Mouse (Mus musculus): ENCODE measurements around the gene Ptprn2. TPM values are rescaled to one million over a fixed set of nuclear protein-coding genes. Genes with fewer than 3 reads are reported as not detected.

Ptprn2 gene
- polyA plus RNA-seq, 1 experiment = not detected

DNA sequence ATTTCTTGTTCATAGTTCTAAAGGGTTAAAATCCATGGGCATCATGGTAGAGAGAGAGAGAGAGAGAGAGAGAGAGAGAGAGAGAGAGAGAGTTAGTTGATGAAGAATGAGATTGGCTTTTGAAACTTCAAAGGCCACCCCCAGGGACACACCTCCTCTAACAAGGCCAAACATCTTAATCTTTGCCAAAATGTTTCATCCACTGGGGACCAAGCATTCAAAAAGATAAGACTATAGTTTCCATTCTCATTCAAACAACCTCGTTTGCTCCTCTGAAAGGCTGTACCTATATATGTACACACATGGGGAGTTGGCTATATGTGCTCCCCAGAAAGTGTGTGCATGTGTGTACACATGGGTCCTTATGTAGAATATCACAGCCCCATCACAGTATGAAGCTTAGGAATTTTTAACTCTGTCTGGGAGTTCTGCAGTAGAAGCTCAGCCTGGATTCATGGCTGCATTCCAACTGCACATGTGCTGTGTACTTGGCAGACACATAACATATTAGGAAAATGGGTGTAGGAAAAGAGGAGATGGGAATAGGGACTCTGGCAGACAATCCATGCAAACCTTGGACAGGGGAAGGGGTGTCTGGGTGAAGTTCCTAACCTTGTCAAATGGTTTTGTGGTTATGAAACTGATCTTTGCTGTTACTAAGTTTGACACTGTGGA lies 600.3 kb downstream of the Ptprn2 start:
- TF ChIP-seq GATA1 (IDR thresholded peaks at IDR 0.05; ENCODE audit: low read length) = no peak

DNA sequence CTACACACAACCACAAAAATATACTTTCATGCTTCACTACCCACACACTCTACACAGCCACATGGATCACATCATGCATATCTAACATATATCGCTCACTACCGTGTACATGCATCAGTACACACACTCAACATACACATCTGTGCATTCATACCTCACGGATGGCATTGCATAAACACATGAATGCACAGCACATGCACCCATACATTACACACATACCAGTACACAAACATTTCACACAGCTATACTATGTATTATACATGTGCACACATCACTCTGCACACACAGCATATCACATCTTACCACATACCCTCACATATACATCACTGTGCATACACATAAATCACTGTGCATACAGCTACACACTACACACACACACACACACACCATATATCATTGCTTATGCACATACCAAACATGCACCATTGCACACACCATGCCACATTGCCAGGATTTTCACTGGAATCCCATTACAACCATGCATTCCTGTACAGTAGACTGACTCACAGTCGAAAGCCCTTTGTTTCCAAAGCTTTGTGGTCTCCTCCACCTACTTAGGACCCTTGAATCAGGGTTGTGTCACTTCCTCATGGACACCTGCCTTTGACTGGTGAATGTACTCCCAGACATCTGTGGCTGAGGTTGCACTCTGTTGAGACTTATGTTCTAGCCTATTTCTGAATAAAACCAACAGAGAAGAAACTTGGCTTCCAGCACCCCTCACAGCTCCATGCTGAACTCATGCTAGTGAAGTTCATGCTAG lies 607.0 kb downstream of the Ptprn2 start:
- TF ChIP-seq GATA1 (IDR thresholded peaks at IDR 0.05; ENCODE audit: low read length) = no peak

DNA sequence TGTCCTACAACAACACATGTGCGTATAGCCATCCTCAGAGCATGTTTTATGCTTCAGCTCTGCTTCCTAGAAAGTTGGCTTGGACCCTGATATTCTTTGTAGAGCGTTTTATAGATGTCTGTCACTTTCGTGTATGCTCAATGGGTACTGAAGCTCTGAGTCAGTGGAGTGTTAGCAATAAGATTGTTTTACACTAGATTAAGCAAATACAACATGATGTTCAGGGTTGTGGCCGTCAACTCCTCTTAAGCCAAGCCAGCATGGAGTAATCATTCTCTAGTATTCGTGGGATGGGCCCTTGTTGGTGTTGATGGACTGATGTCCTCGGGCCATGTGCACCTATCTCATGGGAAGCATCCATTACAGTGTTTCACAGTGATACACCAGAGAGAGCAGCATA lies 610.4 kb downstream of the Ptprn2 start:
- no peak for TF ChIP-seq GATA1 (IDR thresholded peaks at IDR 0.05; ENCODE audit: low read length)

DNA sequence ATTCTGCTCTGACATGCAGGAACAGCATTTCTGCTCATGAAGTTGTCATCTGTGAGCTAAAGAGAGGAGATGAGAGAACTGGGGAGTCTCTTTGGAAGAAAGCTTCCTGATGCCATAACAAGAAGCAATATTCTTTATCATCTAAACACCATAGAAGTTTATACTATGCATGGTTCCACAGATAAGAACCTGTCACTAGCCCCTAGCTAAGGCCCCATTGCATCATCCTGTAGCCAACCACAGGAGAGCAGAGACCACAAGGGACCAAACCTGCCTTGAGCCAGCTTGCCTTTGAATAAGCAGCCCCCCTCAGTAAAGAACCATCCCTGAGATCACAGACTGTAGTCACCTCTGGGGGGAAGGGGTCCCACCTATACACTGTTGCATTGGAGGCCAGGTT lies 612.8 kb downstream of the Ptprn2 start:
- TF ChIP-seq GATA1 (IDR thresholded peaks at IDR 0.05; ENCODE audit: low read length) = no peak

DNA sequence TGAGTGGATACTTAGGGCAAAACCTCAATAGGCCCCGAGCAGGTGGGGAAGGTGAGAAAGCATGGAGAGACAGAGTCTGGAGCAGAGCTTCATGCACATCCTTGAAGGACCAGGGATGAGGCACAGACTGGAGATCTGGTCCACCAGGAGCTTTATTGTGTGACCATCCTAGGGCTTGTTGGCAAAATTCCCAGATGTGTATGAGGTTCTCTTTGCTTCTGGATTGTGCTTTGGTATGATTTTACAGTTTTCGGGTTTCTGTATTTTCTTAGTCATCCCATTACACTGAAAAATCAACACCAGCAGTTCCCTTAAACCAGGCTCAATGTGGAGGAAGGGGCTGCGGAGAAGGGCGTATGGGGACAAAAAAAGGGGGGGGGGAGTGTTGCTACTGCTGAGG lies 621.2 kb downstream of the Ptprn2 start:
- no peak for TF ChIP-seq GATA1 (IDR thresholded peaks at IDR 0.05; ENCODE audit: low read length)

DNA sequence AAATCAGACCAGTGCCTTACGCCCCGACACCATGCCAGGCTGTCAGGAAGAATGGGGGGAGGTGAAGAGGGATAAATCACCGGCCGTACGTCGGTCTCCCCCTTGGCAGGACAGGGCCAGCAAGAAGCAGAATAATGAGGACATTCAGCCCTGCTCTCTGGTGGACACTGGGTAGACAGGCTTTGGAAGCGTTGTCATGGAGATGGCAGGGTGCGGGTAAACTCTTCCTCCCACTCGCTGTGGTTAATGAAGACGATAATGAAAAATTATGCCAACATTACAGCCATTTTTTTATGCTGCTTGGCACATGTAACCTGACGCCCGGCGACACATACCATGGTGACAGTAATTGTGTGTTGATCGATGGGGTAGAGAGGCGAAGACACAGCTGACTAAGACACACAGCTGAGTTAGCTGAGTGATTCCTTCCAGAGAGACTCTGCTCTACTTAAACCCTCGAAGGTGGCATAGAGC lies 621.7 kb downstream of the Ptprn2 start:
- no peak for TF ChIP-seq GATA1 (IDR thresholded peaks at IDR 0.05; ENCODE audit: low read length)

DNA sequence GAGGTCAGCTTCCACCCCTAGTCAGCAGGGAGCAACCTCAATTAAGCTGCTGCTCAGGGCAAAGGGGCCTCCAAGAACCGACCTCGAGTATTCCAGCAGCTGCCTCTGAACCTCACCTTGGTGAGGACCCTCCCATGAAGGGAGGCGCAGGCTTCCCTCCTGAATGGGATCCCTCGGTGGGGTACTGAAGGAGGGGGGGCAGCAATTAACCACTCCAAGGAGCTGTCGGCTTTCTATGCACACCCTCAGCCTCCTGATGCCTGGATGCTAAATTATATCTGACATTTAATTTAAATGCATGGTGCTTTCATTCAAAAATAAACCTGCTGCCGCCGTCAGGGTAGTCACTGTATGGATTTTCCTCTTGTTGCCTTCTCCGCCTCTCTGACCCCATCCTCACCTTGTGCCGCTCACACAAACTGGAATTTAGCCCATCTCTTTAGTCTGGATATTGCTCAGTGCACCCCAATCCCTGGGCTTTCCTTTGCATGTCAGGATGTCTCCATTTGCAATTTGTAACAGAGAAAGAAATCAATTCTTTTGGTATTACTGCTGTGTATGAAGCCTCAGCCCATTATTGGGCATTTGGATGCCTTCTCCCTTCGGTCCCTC lies 629.8 kb downstream of the Ptprn2 start:
- no peak for TF ChIP-seq GATA1 (IDR thresholded peaks at IDR 0.05; ENCODE audit: low read length)

DNA sequence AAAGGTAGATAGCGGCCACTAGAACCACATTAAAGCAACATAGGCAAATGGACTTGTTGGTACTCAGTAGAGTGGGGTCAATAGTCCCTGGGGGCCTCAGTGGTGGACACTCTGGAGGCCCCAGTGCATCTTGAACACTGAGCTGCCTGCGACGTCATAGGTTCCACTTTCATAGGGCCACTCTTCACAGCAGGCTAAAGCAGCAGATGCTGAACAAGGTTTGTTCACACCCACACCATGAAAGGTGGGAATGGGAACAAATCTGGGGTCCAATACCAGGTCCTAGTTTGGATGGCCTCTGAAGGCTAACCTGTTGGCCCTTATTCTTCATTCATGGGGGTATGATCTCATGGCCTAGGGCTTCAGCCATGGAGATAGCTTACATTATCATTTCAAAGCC lies 641.6 kb downstream of the Ptprn2 start:
- TF ChIP-seq GATA1 (IDR thresholded peaks at IDR 0.05; ENCODE audit: low read length) = no peak

DNA sequence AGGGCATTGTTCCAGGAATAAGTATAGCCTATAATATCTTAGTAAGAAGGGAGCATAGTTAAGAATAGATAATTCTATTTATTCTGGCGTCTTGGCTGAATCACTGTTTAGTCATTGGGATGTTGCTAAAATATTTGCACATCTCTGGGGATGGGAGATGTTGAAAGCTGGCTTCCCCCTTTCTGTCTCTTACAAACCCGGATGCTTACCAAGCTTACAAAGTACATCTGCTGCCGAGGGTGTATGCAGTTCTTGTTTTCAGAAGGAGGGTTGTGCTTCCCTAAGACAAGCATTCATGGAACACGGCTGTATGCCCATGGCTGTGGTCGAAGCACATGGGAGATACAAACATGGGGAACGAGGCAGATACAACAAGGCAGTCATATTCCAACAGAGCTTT lies 642.0 kb downstream of the Ptprn2 start:
- no peak for TF ChIP-seq GATA1 (IDR thresholded peaks at IDR 0.05; ENCODE audit: low read length)

DNA sequence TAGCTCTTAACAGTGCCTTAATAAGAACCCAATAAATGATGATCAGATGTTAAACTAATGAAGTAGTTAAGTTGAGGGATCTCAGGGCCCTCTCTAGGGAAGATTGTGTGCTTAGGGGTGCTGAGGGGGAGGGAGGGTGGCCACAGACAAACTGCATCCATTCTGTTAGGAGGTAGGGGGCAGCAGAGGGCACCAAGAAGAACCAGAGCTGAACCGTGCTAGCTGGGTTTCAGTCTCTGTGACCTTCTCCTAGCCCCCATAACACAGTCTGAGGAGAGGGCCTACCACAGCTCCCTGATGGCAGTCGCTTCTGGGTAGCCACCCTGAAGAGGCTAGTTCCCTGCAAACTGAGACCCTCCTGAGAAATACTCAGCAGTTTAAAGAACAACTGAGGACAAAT lies 646.6 kb downstream of the Ptprn2 start:
- TF ChIP-seq GATA1 (IDR thresholded peaks at IDR 0.05; ENCODE audit: low read length) = no peak

DNA sequence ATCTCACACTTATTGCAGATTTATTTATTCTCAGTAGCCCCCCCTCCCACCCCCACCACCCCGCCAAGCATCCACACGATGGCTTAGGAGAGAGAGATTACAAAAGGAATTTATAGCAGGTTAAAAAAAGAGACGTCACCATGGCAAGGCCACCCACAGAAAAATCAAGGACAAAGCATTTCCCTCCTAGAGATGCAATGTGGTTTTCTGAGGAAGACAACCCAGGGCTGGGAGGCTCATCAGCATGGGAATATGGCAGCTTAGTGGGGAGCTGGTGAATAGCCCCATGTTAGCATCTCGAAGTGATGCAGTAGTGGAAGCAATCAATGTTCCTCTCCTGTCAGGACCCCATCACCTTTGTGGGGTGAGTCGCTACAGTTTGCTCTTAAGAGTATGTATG lies 649.7 kb downstream of the Ptprn2 start:
- no peak for TF ChIP-seq GATA1 (IDR thresholded peaks at IDR 0.05; ENCODE audit: low read length)

DNA sequence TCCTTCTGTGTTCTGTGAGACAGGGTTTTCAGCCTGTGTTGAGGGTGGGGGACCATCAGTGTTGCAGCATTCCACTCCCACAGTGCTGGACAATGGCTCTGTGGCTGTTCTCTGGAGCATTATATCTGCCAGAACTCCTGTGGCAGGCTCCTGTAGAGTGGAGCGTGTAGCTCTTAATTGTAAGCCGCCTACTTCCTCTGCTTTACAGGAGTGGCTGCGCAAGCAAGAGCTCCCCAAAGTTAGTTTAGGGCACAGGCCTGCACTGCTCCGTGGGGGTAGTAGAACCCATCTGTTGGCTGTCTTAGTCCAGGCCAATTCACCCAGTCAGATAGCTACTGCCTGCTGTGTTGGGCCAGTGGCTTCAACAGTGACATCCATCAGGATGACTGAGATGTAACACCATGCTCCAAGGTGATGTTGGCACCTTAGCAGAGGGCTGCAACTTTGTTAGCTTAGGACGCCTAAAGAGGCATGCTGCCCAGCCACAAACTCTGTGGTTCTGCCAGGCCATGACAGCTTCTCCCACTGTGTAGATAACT lies 651.0 kb downstream of the Ptprn2 start:
- TF ChIP-seq GATA1 (IDR thresholded peaks at IDR 0.05; ENCODE audit: low read length) = no peak

DNA sequence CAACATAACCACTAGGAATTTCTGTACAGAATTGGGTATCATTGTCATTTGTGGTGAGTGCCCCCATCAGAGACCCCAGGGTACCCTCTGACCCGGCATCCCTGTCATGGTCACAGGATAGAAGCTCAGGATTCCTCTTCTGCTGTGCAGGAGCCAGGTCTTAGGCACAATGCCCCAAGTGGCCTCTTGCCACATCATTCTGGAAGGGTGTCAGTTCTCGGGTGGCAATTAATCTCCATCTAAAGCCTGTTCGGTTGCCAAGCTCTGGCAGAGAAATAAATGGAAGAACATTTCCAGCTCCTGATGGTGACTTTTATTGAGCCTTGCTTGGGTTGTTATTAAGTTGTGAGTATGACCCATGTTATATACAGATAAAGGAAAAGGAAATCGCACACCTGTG lies 655.4 kb downstream of the Ptprn2 start:
- no peak for TF ChIP-seq GATA1 (IDR thresholded peaks at IDR 0.05; ENCODE audit: low read length)

DNA sequence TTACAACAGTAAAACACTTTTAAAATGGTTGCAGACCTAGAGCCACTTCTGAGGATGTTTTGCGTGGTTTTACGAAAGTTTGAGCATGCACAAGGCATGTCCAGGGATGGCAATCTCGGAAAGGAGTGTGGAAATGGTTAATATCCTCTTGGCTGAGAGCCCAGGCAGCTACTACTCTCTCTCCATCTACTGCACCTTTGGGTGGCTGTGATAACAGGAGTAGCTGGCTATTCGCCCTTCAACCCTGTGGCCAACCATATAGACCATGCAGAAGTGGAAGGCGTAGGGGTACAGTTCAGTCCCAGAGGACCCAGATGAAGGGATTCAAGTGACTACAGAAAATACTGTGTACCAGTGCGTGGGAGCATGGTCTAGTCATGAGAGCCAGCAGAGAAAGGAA lies 655.9 kb downstream of the Ptprn2 start:
- TF ChIP-seq GATA1 (IDR thresholded peaks at IDR 0.05; ENCODE audit: low read length) = no peak

DNA sequence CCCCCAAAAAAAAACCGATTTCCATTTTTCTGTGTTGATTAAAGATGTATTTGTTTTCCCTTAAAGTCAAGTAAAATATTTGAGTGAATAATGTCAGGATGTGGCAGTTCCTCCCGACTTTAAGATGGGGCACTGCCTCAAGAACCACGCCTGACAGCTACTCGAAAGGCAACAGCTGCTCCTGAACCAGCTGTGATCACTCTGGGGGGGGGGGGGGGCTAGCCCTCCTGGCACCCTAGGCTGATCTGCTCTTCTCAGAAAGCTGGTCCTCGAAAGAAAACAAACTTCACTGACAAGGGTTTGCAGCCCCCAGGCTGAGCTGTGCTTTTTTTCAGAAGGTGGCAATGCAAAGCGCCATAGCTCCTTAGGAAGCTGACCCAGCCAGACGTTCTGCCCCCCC lies 663.7 kb downstream of the Ptprn2 start:
- no peak for TF ChIP-seq GATA1 (IDR thresholded peaks at IDR 0.05; ENCODE audit: low read length)
